In genomic region chr12:111999735-112000134, GRCm38 (mm10) we compare ENCODE assay signal across 37 mouse cellular contexts. TPM values are rescaled to one million over a fixed set of nuclear protein-coding genes. Genes with fewer than 3 reads are reported as not detected.
"Had no signal": no experiment of that assay in that cellular context is flagged by ENCODE, and none has a peak within 500 bp of the region (broad histone marks: within the 10 kb centered on the region; RNA-seq: fewer than 3 reads in every experiment).

No protein-coding gene starts in this region.

- H3K9ac ChIP-seq: limb, embryonic 12.5 days; limb, embryonic 13.5 days; limb, embryonic 15.5 days; liver, embryonic 12.5 days; liver, embryonic 13.5 days; liver, embryonic 14.5 days; liver, embryonic 15.5 days; liver, postnatal 0 days; lung, embryonic 14.5 days; lung, embryonic 15.5 days; midbrain, embryonic 12.5 days; midbrain, embryonic 13.5 days; midbrain, embryonic 15.5 days had no signal

- H3K9me3 ChIP-seq: limb, embryonic 10.5 days; limb, embryonic 12.5 days; limb, embryonic 15.5 days; liver, embryonic 12.5 days; liver, embryonic 13.5 days; liver, embryonic 15.5 days; lung, embryonic 15.5 days; midbrain, embryonic 10.5 days; midbrain, embryonic 12.5 days; midbrain, embryonic 13.5 days; midbrain, embryonic 15.5 days had no signal

- H3K27ac ChIP-seq: limb, embryonic 10.5 days; limb, embryonic 12.5 days; limb, embryonic 13.5 days; limb, embryonic 15.5 days; liver, embryonic 12.5 days; liver, embryonic 13.5 days; liver, embryonic 14.5 days; liver, embryonic 15.5 days; lung, embryonic 15.5 days; macrophage; midbrain, embryonic 10.5 days; midbrain, embryonic 12.5 days; midbrain, embryonic 13.5 days; midbrain, embryonic 15.5 days had no signal

- H3K36me3 ChIP-seq: limb, embryonic 10.5 days; limb, embryonic 12.5 days; limb, embryonic 13.5 days; limb, embryonic 15.5 days; liver, embryonic 12.5 days; liver, embryonic 13.5 days; liver, embryonic 15.5 days; lung, embryonic 15.5 days; midbrain, embryonic 10.5 days; midbrain, embryonic 12.5 days; midbrain, embryonic 13.5 days; midbrain, embryonic 15.5 days had no signal

- ATAC-seq: liver, embryonic 12.5 days; liver, postnatal 0 days; lung, postnatal 0 days; midbrain, embryonic 13.5 days; midbrain, embryonic 15.5 days; midbrain, embryonic 16.5 days had no signal

- H3K4me1 ChIP-seq: limb, embryonic 10.5 days; limb, embryonic 12.5 days; limb, embryonic 13.5 days; limb, embryonic 15.5 days; liver, embryonic 12.5 days; liver, embryonic 13.5 days; liver, embryonic 15.5 days; lung, embryonic 15.5 days; midbrain, embryonic 10.5 days; midbrain, embryonic 12.5 days; midbrain, embryonic 13.5 days; midbrain, embryonic 15.5 days had no signal

- H3K27me3 ChIP-seq: limb, embryonic 12.5 days; limb, embryonic 13.5 days; limb, embryonic 15.5 days; liver, embryonic 12.5 days; liver, embryonic 13.5 days; liver, embryonic 15.5 days; lung, embryonic 15.5 days; midbrain, embryonic 12.5 days; midbrain, embryonic 13.5 days; midbrain, embryonic 15.5 days had no signal

- DNase-seq: left cerebral cortex, postnatal 4 days; liver; liver, embryonic 13.5 days; liver, postnatal 0 days; lung, adult 18-20 months; lung, adult 2 months; lung, embryonic 14.5 days; lung, postnatal 10 days; lung, postnatal 14 days; lung, postnatal 36 days; lung, postnatal 4 days; midbrain, embryonic 14.5 days had no signal

- H3K4me2 ChIP-seq: limb, embryonic 12.5 days; limb, embryonic 13.5 days; limb, embryonic 15.5 days; liver, embryonic 11.5 days; liver, embryonic 12.5 days; liver, embryonic 13.5 days; liver, embryonic 15.5 days; lung, embryonic 14.5 days; lung, embryonic 15.5 days; midbrain, embryonic 11.5 days; midbrain, embryonic 12.5 days; midbrain, embryonic 13.5 days; midbrain, embryonic 15.5 days had no signal

- H3K4me3 ChIP-seq: limb, embryonic 10.5 days; limb, embryonic 12.5 days; limb, embryonic 13.5 days; limb, embryonic 15.5 days; liver, embryonic 12.5 days; liver, embryonic 13.5 days; liver, embryonic 15.5 days; lung, embryonic 15.5 days; megakaryocyte, embryonic 14.5 days; midbrain, embryonic 10.5 days; midbrain, embryonic 12.5 days; midbrain, embryonic 13.5 days; midbrain, embryonic 15.5 days; myocyte had no signal

RNA-seq across cellular contexts. Expression of gene Rd3l, which starts 18.6 kb away (rescaled TPM):
- polyA plus RNA-seq: limb, embryonic 10.5 days; limb, embryonic 11.5 days; limb, embryonic 12.5 days; limb, embryonic 13.5 days; limb, embryonic 14.5 days; limb, embryonic 15.5 days; liver, adult 2 months; liver, embryonic 11.5 days; liver, embryonic 12.5 days; liver, embryonic 13.5 days; liver, embryonic 14.5 days; liver, embryonic 15.5 days; liver, postnatal 0 days; lung, adult 2 months; lung, embryonic 14.5 days; lung, embryonic 15.5 days; lung, embryonic 16.5 days; lung, postnatal 0 days; macrophage; midbrain, embryonic 10.5 days; midbrain, embryonic 11.5 days; midbrain, embryonic 12.5 days; midbrain, embryonic 13.5 days; midbrain, embryonic 14.5 days; midbrain, embryonic 15.5 days; midbrain, embryonic 16.5 days; midbrain, postnatal 0 days; myocyte; neural tube, embryonic 11.5 days had no signal

RNA-seq across cellular contexts. Expression of gene Tdrd9, which starts 28.4 kb away (rescaled TPM):
- polyA plus RNA-seq: liver, adult 2 months; lung, embryonic 15.5 days; macrophage had no signal
